Mouse (Mus musculus) brain, embryonic 18.5 days (tissue): ENCODE data around the gene Tpra1.

ENCODE experiments used
- DNase-seq: peaks from one replicate; pipeline ENCODE4 v3.0.0-alpha.2; 2012; ENCODE audit warnings: low read depth, low spot score

The Tpra1 gene

DNA sequence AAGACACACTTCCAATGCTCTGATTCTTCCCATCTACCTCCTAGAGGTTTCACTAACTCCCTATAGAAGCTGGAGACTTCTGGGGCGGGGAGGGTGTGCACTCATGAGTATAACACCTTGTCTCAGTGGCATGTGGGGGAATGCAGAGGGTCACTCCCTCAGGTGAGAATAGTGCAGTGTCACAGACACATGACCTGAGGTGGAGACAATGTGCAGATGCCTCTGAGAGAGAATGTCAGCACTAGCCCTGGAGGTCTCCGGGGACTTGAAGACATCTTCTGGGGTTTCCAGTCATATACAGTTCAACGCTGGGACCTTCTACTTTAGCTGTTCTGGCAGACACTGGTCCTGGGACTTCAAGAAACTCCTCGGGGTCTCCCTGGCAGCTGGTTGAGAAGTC, 55.3 kb downstream of the Tpra1 start:
- DNase-seq = no peak

DNA sequence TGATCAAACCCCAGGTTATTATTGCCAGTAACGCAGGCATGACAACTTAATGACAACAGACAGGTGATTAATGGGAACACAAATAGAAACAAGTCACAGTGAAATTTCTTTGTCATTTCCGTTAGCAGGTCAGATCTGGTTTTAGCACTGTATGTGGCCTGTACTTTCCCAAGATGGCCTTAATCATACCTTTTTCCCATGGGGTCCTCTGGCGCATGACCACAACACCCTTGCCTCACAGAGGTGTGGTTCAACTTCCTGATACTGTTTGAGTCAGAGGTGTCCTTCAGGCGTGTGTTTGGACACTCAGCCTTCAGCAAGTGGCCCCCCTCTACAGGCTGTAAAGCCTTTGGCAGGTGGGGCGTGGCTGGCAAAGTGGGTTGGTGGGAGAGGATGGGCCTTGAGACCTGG, 55.8 kb downstream of the Tpra1 start:
- DNase-seq = no peak

DNA sequence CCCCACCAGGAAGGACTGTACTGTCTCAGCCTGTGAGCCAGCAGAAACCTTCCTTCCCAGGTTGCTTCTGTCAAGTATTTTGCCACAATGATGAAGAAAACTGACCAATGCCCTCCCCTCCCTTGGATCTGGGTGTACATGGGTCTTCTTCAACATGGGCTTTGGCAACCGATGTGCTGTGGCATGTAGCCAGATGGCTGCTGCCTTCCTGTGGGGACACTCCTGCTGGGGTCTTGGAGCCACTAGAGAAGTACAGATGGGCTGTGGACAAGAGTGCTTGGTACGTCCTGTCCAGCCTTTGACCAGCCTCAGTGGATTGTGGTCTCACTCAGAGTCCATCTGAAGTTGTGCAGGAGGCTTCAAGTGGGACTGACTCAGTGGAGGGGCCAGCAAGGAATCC, 56.3 kb downstream of the Tpra1 start:
- DNase-seq = no peak

DNA sequence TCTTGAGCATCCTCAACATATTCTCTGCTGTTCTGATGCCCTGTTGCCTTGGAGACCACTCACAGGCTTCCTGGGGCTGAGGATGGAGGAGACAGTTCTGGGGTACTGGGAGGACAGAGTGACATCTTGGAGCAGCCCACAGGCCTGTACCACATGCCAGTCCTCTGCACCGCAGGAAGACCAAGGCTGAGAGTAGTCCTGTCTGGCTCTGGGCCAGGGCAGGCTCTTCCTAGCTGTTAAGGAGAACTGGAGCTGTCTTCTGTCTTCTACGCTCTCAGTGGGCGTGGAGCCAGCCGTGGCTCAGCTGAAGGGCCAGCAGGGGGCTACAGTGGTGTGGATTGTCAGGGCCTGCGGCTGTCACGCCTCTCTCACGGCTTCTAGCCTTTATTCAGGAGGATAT, 57.8 kb downstream of the Tpra1 start:
- DNase-seq = no peak

DNA sequence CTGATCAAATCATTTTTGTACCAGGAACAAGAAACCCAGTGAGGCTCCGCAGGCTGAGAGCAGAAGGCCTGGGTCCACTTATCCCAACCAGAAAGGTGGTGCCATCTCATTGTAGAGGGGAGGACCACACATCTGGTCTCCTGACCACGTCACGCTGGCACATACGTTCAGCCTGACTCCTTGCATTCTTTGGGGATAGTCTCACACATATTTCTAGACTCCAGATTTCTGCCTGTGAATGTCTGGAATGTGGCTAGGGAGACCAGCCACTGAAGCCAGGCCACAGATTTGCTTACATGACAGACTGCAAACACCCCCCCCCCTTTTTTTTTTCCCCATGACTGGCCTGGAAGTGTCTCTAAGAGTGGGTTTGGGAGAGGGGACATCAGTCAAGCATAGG, 58.9 kb downstream of the Tpra1 start:
- no peak for DNase-seq
